Mouse (Mus musculus) 416B (cell line): ENCODE measurements at regions not wholly inside any gene's neighbourhood (a gene's known extent, or its start where the extent isn't known, plus 50 kb on each side); places are given as distances from the start of the nearest gene placed in this dataset.
A peak's percentile ranks its signal among the peaks of the same experiment; 100 is the strongest.

ENCODE experiments used
- DNase-seq: peaks from one replicate; pipeline ENCODE4 v3.0.0; 2011; ENCODE audit warnings: low read depth

DNA sequence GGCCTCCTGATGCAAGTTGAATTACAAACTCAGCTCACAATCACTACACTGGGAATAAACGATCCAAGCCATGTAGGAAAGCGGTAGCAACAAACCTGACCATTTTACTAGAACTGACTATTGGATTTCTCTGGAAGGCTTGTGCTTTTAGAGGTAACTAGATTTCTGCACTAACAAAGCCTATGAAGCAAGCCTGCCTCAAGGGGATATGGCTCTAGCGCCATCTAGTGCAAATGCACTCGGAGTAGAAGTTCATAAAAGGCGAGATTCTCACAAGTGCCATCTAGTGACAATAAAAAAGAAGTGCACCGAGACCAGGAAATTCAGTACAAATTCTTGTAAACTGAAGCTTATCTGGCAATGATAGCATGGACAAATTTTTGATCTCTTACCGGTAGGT, 364.9 kb upstream of the Fmr1 start:
- peak; percentile 75 for DNase-seq
